Mouse (Mus musculus): ENCODE measurements at regions not wholly inside any gene's neighbourhood (a gene's known extent, or its start where the extent isn't known, plus 50 kb on each side); places are given as distances from the start of the nearest gene placed in this dataset.
"Not testable (repeated sequence)": the region's sequence is repeated elsewhere in the genome, so short reads cannot be mapped to it uniquely, and the experiment has no call there.

- no peaks in the 10 kb centered on the region for H3K4me1 ChIP-seq
- H3K4me3 ChIP-seq = no peak overlapping the region
- no peak overlapping the region for H3K9ac ChIP-seq
- no peaks in the 10 kb centered on the region for H3K36me3 ChIP-seq
- ATAC-seq = no peak
- H3K27ac ChIP-seq = no peak overlapping the region
- 62% methylated on average over 8 of the region's 8 CpGs for WGBS (ENCODE audit: insufficient replicate concordance)
- H3K27me3 ChIP-seq (replicated peaks) = peaks cover 6% of the 10 kb centered on the region; the same call in 1 of the 2 replicates
- no peaks in the 10 kb centered on the region for H3K9me3 ChIP-seq (replicated peaks)
- H3K4me2 ChIP-seq = no peak overlapping the region
Measured at GRCm38 (mm10) chr9:83728428-83728827, 77.6 kb downstream of the Elovl4 start.

- H3K4me1 ChIP-seq = no peaks in the 10 kb centered on the region
- H3K9ac ChIP-seq = no peak overlapping the region
- no peaks in the 10 kb centered on the region for H3K9me3 ChIP-seq (replicated peaks)
- H3K36me3 ChIP-seq = no peaks in the 10 kb centered on the region
- peak overlapping the region; percentile 56 for H3K4me2 ChIP-seq
- 10% methylated on average over 14 of the region's 14 CpGs for WGBS (ENCODE audit: insufficient replicate concordance)
- ATAC-seq = no peak
- peak overlapping the region; percentile 19; the same call in 1 of the 2 replicates for H3K4me3 ChIP-seq
- H3K27ac ChIP-seq = no peak overlapping the region
- H3K27me3 ChIP-seq (replicated peaks) = peaks cover 6% of the 10 kb centered on the region; the same call in 1 of the 2 replicates
Measured at GRCm38 (mm10) chr9:83727462-83728189, 78.5 kb downstream of the Elovl4 start.

GRCm38 (mm10) chr9:83726979-83727378 is 79.1 kb downstream of the Elovl4 start:
- Histone ChIP-seq H3K9me3 (replicated peaks) (no peaks in the 10 kb centered on the region), H3K27ac (no peak overlapping the region), H3K36me3 (no peaks in the 10 kb centered on the region), H3K9ac (no peak overlapping the region), H3K27me3 (replicated peaks) (peaks cover 6% of the 10 kb centered on the region; the same call in 1 of the 2 replicates), H3K4me1 (no peaks in the 10 kb centered on the region), H3K4me2 (peak overlapping the region; percentile 56), H3K4me3 (peak overlapping the region; percentile 19; the same call in 1 of the 2 replicates)
- no peak for ATAC-seq
- 38% methylated on average over 16 of the region's 16 CpGs for WGBS (ENCODE audit: insufficient replicate concordance)

- Histone ChIP-seq H3K9me3 (replicated peaks) (no peaks in the 10 kb centered on the region), H3K4me1 (no peaks in the 10 kb centered on the region), H3K27me3 (replicated peaks) (peaks cover 6% of the 10 kb centered on the region; the same call in 1 of the 2 replicates), H3K4me2 (no peak overlapping the region), H3K9ac (no peak overlapping the region), H3K4me3 (no peak overlapping the region), H3K36me3 (no peaks in the 10 kb centered on the region), H3K27ac (no peak overlapping the region)
- WGBS (ENCODE audit: insufficient replicate concordance) = 42% methylated on average over 9 of the region's 9 CpGs
- no peak for ATAC-seq
Measured at GRCm38 (mm10) chr9:83726105-83726504, 80.0 kb downstream of the Elovl4 start.

- 66% methylated on average over 8 of the region's 8 CpGs for WGBS (ENCODE audit: insufficient replicate concordance)
- no peak overlapping the region for H3K9ac ChIP-seq
- no peak for ATAC-seq
- H3K4me2 ChIP-seq = no peak overlapping the region
- H3K36me3 ChIP-seq = no peaks in the 10 kb centered on the region
- peaks cover 6% of the 10 kb centered on the region; the same call in 1 of the 2 replicates for H3K27me3 ChIP-seq (replicated peaks)
- H3K9me3 ChIP-seq (replicated peaks) = no peaks in the 10 kb centered on the region
- H3K4me3 ChIP-seq = no peak overlapping the region
- no peak overlapping the region for H3K27ac ChIP-seq
- no peaks in the 10 kb centered on the region for H3K4me1 ChIP-seq
Measured at GRCm38 (mm10) chr9:83725545-83725944, 80.5 kb downstream of the Elovl4 start.

- no peaks in the 10 kb centered on the region for H3K4me1 ChIP-seq
- H3K27ac ChIP-seq = no peak overlapping the region
- H3K9me3 ChIP-seq (replicated peaks) = no peaks in the 10 kb centered on the region
- H3K4me3 ChIP-seq = no peak overlapping the region
- H3K9ac ChIP-seq = no peak overlapping the region
- no peaks in the 10 kb centered on the region for H3K36me3 ChIP-seq
- H3K4me2 ChIP-seq = no peak overlapping the region
- WGBS (ENCODE audit: insufficient replicate concordance) = 51% methylated on average over 2 of the region's 2 CpGs
- H3K27me3 ChIP-seq (replicated peaks) = no peaks in the 10 kb centered on the region
- no peak for ATAC-seq
Measured at GRCm38 (mm10) chr9:83720982-83721381, 85.1 kb downstream of the Elovl4 start.

- 66% methylated on average over 4 of the region's 4 CpGs for WGBS (ENCODE audit: insufficient replicate concordance)
- Histone ChIP-seq H3K4me3 (no peak overlapping the region), H3K4me2 (no peak overlapping the region), H3K9ac (no peak overlapping the region), H3K4me1 (no peaks in the 10 kb centered on the region), H3K27me3 (replicated peaks) (no peaks in the 10 kb centered on the region), H3K36me3 (no peaks in the 10 kb centered on the region), H3K9me3 (replicated peaks) (no peaks in the 10 kb centered on the region), H3K27ac (no peak overlapping the region)
- ATAC-seq = no peak
Measured at GRCm38 (mm10) chr9:83719811-83720210, 86.3 kb downstream of the Elovl4 start.

GRCm38 (mm10) chr9:83718084-83718483 is 88.0 kb downstream of the Elovl4 start:
- not testable (repeated sequence) for H3K36me3 ChIP-seq, H3K27ac ChIP-seq
- WGBS (ENCODE audit: insufficient replicate concordance) = 58% methylated on average over 2 of the region's 2 CpGs

GRCm38 (mm10) chr9:83716101-83716763 is 89.8 kb downstream of the Elovl4 start:
- Histone ChIP-seq H3K4me1 (no peaks in the 10 kb centered on the region), H3K4me2 (no peak overlapping the region), H3K36me3 (no peaks in the 10 kb centered on the region), H3K9ac (no peak overlapping the region), H3K4me3 (no peak overlapping the region), H3K27me3 (replicated peaks) (no peaks in the 10 kb centered on the region), H3K27ac (no peak overlapping the region), H3K9me3 (replicated peaks) (no peaks in the 10 kb centered on the region)
- WGBS (ENCODE audit: insufficient replicate concordance) = 48% methylated on average over 5 of the region's 5 CpGs
- ATAC-seq = no peak

More at GRCm38 (mm10) chr9:83718084-83718483, 88.0 kb downstream of the Elovl4 start:
- H3K9ac ChIP-seq; ATAC-seq; H3K27me3 ChIP-seq (replicated peaks); H3K4me1 ChIP-seq; H3K9me3 ChIP-seq (replicated peaks); H3K4me2 ChIP-seq; H3K4me3 ChIP-seq: not testable (repeated sequence)

- no peaks in the 10 kb centered on the region for H3K36me3 ChIP-seq
- H3K4me2 ChIP-seq = no peak overlapping the region
- no peak overlapping the region for H3K4me3 ChIP-seq
- no peaks in the 10 kb centered on the region for H3K27me3 ChIP-seq (replicated peaks)
- no peak overlapping the region for H3K9ac ChIP-seq
- no peak overlapping the region for H3K27ac ChIP-seq
- H3K4me1 ChIP-seq = no peaks in the 10 kb centered on the region
- H3K9me3 ChIP-seq (replicated peaks) = no peaks in the 10 kb centered on the region
- 55% methylated on average over 3 of the region's 3 CpGs for WGBS (ENCODE audit: insufficient replicate concordance)
- no peak for ATAC-seq
Measured at GRCm38 (mm10) chr9:83707361-83707760, 98.7 kb downstream of the Elovl4 start.

- WGBS (ENCODE audit: insufficient replicate concordance) = 63% methylated on average over 6 of the region's 6 CpGs
- H3K27ac ChIP-seq = no peak overlapping the region
- no peaks in the 10 kb centered on the region for H3K9me3 ChIP-seq (replicated peaks)
- H3K4me1 ChIP-seq = no peaks in the 10 kb centered on the region
- H3K4me2 ChIP-seq = no peak overlapping the region
- H3K36me3 ChIP-seq = no peaks in the 10 kb centered on the region
- H3K4me3 ChIP-seq = no peak overlapping the region
- H3K27me3 ChIP-seq (replicated peaks) = no peaks in the 10 kb centered on the region
- no peak overlapping the region for H3K9ac ChIP-seq
- no peak for ATAC-seq
Measured at GRCm38 (mm10) chr9:83706071-83706470, 100.0 kb downstream of the Elovl4 start.

- H3K4me2 ChIP-seq = no peak overlapping the region
- no peak for ATAC-seq
Measured at GRCm38 (mm10) chr9:83704186-83704585, 101.9 kb downstream of the Elovl4 start.

More at GRCm38 (mm10) chr9:83704186-83704585, 101.9 kb downstream of the Elovl4 start:
- H3K4me1 ChIP-seq = no peaks in the 10 kb centered on the region
- H3K9me3 ChIP-seq (replicated peaks) = no peaks in the 10 kb centered on the region
- no peak overlapping the region for H3K4me3 ChIP-seq
- no peak overlapping the region for H3K9ac ChIP-seq
- no peaks in the 10 kb centered on the region for H3K36me3 ChIP-seq
- no peak overlapping the region for H3K27ac ChIP-seq
- H3K27me3 ChIP-seq (replicated peaks) = no peaks in the 10 kb centered on the region
